Mouse (Mus musculus): ENCODE measurements around the gene Zfp280b.
"Not testable (repeated sequence)": the region's sequence is repeated elsewhere in the genome, so short reads cannot be mapped to it uniquely, and the experiment has no call there.

Zfp280b gene

GRCm38 (mm10) chr10:76032402-76033118 lies at the start of gene Zfp280b:
Zfp280b (plus strand) TSS chr10:76032650.
- in situ Hi-C loops (cut with MboI, MseI), result loop anchor here (10.0 kb wide), 1 partner anchor 1972 kb away; no protein-coding TSS in a partner anchor

GRCm38 (mm10) chr10:75990430-75991042 lies 41.9 kb upstream of the Zfp280b start:
- in situ Hi-C loops (cut with MboI, MseI), result no loop called here

- in situ Hi-C loops (cut with MboI, MseI), result no loop called here
Observed at GRCm38 (mm10) chr10:75993616-75994240, 38.7 kb upstream of the Zfp280b start.

GRCm38 (mm10) chr10:75994531-75995210 lies 37.8 kb upstream of the Zfp280b start:
- in situ Hi-C loops (cut with MboI, MseI), result not testable (repeated sequence)

DNA sequence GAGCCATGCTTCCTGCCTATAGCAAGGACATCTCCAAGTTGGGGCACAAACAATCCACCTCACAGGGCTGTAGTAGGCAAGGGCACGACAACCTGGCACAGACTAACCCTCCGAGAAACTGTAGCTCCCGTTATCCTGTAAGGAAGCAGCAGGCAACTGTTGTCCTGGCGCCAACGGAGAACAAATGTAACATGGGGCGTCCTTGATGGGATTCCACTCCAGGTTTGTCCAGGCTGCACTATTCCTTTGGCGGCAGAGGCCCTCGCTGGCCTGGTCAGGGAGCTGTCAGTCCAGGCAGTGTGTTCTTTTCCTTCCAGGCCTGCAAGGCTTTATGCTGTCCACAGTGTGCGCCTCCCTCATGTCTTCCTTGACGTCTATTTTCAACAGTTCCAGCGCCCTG lies 37.0 kb upstream of the Zfp280b start:
- in situ Hi-C loops (cut with MboI, MseI), result no loop called here

DNA sequence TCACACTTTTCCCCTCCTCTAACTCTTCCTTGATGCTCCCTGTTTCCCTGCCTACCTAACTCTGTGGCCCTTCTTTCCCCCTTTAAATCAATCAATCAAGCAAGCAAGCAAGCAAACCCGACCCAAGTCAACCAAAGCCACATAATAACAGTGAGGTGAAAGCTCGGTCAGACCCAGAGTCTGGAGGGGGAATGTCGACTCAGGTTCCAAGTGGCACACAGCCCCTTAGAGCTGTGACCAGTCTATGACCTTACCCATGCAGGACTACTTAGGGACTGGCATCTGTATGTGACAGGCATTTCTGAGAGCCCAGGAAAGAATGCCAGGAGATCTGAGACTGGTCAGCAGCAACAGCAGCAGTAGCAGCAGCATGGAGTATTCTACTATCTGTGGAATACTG lies 36.1 kb upstream of the Zfp280b start:
- in situ Hi-C loops (cut with MboI, MseI), result no loop called here

DNA sequence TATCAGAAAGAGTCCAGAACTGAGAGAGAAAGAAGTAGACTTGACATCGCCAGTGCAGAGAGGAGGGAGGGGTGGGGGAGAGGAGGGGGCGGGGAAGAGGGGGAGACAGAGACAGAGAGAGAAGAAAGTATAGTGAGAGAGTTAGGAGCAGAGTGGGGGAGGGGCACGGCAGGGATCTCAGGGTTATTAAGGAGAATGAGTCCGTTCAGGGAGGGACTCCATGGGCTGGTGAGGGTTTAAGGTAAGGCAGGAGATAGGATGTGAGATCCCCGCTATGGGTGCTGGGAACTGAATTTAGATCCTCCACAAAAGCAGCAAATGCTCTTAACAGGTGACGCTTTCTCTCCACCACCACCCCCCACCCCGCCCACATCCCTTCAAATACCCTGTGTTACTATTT lies 31.3 kb upstream of the Zfp280b start:
- in situ Hi-C loops (cut with MboI, MseI), result no loop called here

DNA sequence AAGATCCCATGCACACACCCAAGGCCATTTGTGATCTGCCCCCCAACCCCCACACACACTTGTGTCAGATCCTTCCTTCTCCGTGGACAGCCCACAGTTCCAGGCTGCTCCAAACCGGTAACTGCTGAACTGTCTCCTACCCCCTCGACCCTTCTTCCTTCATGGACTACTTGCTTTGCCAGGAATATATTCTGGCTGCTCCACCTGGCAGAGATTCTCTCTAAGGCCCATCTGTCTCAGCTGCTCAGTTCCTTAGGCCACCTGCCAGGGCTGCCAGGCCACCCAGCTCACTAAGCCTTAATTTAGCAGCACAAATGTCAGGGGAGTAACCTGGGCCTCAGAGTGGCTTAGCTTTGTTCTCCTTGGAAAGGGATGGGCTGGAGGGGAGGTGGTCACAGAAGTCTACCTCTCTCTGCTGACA lies 30.3 kb upstream of the Zfp280b start:
- in situ Hi-C loops (cut with MboI, MseI), result no loop called here

- in situ Hi-C loops (cut with MboI, MseI), result no loop called here
Observed at GRCm38 (mm10) chr10:76002615-76003014, 29.8 kb upstream of the Zfp280b start.

DNA sequence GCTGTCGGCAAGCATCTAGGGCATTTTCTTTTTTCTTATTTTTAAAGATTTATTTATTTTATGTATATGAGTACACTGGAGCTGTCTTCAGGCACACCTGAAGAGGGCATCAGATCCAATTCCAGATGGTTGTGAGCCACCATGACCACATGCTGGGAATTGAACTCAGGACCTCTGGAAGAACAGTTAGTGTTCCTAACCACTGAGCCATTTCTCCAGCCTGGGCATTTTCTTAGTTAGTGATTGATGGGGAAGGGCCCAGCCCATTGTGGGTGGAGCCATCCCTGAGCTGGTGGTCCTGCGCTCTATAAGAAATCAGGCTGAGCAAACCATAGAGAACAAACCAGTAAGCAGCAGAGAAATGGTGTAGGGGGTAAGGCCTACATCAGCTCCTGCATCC lies 29.2 kb upstream of the Zfp280b start:
- in situ Hi-C loops (cut with MboI, MseI), result no loop called here

DNA sequence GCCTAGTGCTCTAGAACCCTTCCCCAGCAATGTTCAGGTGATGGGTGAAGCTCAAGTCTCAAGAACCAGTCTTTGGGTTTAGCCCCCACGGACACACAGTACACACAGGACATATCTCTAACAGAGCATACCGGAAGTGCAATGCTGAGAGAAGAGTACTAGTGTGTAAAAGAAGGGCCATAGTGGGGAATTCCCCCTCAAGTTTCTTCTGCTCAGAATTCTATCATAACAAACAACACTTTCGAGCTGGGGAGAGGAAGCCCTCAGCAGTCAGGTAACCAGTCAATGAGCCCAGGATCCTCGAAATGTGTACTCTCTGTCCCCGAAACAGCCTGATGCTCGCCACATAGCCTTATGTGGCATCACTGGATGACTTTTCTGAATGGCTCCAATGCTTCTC lies 26.1 kb upstream of the Zfp280b start:
- in situ Hi-C loops (cut with MboI, MseI), result no loop called here

GRCm38 (mm10) chr10:76009812-76010211 lies 22.6 kb upstream of the Zfp280b start:
- in situ Hi-C loops (cut with MboI, MseI), result no loop called here

DNA sequence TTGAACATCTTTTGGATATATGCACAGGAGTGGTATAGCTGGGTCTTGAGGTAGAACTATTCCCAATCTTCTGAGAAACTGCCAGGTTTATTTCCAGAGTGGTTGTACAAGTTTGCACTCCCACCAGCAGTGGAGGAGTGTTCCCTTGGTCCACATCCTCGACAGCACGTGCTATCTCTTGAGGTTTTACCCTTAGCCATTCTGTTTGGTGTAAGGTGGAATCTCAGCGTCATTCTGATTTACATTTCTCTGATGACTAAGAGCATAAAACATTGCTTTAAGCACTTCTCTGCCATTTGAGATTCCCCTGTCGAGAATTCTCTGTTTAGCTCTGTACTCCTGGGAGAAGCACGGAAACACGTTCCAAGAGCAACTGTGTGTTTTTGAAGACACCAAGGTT lies 19.5 kb upstream of the Zfp280b start:
- in situ Hi-C loops (cut with MboI, MseI), result no loop called here

GRCm38 (mm10) chr10:76016886-76017285 lies 15.6 kb upstream of the Zfp280b start:
- in situ Hi-C loops (cut with MboI, MseI), result no loop called here

GRCm38 (mm10) chr10:76021728-76022127 lies 10.7 kb upstream of the Zfp280b start:
- in situ Hi-C loops (cut with MboI, MseI), result no loop called here

GRCm38 (mm10) chr10:76023921-76024320 lies 8.5 kb upstream of the Zfp280b start:
- in situ Hi-C loops (cut with MboI, MseI), result no loop called here

DNA sequence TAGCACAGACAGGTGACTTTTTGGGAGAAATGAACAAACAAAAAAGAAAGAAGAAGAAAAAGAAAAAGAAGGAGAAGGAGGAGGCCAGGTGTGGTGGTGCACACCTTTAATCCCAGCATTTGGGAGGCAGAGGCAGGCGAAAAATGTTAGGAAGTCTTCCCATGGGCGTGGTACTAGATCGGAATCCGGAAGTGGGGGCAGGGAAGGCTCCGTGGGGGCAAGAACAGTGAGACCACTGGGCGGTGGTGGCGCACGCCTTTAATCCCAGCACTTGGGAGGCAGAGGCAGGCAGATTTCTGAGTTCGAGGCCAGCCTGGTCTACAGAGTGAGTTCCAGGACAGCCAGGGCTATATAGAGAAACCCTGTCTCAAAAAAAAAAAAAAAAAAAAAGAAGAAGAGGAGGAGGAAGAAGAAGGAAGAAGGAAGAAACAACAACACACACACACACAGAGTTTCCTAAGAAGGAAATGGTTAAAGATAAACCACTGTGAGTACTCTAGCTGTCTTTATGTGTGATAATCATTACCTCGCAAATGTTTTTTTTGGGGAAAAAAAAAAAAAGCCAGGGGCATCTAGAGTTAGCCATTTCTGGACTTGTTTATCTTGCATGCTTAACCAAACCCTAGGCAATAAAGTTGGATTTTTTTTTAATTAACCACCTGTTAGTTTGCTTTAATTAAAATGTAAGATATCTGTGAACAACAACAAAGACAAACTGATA lies 6.8 kb upstream of the Zfp280b start:
- in situ Hi-C loops (cut with MboI, MseI), result no loop called here

GRCm38 (mm10) chr10:76027127-76028015 lies 5.1 kb upstream of the Zfp280b start:
- in situ Hi-C loops (cut with MboI, MseI), result no loop called here

DNA sequence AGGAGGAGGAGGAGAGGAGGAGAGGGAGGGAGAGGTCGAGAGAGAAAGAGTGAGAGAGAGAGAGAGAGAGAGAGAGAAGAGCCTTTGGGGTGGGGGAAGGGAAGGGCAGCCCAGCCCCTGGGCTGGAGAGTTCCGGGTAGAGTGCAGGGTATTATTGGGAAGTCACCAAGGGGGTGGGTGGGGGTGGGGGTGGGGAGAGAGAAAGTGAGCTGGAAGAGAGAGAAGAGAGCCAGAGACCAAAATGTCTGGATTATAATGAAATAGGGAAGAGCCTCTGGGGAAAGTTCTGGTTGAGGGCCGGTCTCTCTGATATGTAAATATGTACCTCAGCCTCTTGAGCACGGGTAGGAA lies 4.5 kb upstream of the Zfp280b start:
- in situ Hi-C loops (cut with MboI, MseI), result no loop called here

- in situ Hi-C loops (cut with MboI, MseI), result no loop called here
Observed at GRCm38 (mm10) chr10:76028396-76028795, 4.1 kb upstream of the Zfp280b start.

DNA sequence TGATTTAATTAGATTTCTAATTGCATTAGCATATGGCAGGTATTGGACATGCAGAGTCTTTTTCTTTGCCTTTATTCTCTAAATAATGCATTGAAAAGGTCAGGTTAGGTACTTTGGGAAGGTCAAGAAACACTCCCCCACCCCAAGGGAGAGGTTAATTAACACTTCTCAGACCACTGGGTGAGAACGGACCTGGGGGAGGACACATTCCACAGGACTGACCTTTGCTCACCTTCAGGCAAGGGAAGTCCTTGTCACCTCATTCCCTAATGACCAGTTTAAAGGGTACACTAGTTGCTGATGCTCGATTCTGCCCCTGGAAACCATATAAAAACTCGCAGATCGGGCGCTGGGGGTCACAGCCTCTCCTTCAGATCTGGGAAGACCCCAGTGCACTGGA lies 3.2 kb upstream of the Zfp280b start:
- in situ Hi-C loops (cut with MboI, MseI), result no loop called here
